Mouse (Mus musculus): Measurements from ENCODE around the gene Tbc1d5. TPM values are rescaled to one million over a fixed set of nuclear protein-coding genes. Genes with fewer than 3 reads are reported as not detected.
A peak's percentile ranks its signal among the peaks of the same experiment; 100 is the strongest.

Tbc1d5 gene
- total and polyA plus RNA-seq, 3 experiments = 10.8 to 22.2 (median 20.5) TPM

DNA sequence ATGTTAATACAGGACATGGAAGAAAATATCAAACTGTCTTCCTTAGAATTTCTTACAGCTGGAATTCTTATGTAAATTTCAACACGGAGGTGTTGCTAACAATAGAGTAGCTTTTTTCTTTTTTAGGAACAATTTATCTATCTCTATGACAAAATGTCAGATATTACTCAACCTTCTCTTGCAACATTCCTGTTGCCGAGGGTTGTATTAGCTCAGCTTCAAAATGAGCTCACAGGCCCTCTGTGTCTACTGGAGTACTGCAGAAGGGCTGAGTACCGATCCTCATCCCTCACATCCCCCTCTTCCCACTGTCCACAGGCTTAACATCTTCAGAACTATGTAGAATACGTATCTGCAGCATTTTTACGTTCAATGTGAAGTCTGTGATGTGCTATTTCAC lies 302.7 kb downstream of the Tbc1d5 start:
- peak; percentile 13 for DNase-seq

DNA sequence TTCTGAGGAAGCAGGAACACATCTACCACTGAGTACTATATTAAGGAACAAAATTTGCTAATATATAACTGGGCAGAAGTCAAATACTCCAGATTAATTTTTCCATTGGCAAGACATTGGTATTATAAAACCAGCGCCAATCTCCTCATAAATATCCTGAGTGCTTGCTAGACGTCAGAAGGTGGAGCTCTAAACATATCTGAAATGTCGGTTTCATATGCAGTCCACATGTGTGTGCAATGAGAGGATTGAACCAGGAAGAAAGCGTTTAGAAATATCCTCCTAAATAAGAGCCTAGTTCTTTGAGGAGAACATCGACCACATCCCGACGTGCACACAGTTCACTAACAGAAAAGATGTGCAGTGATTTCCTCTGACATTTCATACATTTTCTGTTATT lies 305.1 kb downstream of the Tbc1d5 start:
- DNase-seq = no peak

- no peak for DNase-seq
Observed at GRCm38 (mm10) chr17:50872600-50872999, 306.6 kb downstream of the Tbc1d5 start.

- no peak for DNase-seq
Observed at GRCm38 (mm10) chr17:50867297-50867696, 311.9 kb downstream of the Tbc1d5 start.

DNA sequence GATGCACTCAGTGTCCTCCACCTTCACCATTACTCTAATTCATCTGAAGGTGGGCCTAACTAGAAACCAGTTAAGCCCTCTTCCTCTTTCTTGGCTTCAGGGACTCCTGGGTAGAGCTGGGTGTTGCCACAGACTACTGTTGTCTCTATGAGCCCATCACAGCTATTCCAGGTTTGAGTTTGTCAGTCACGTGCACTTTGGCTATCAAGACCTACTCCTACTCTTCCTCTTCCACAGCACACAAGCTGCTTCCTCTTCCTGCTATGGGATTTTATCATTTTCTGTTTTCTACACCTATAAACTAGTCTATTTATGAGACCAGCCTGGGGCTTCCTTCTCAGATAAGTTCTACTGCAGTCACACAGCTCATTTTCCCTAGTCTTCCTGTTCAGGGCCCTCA lies 314.4 kb downstream of the Tbc1d5 start:
- DNase-seq = no peak

DNA sequence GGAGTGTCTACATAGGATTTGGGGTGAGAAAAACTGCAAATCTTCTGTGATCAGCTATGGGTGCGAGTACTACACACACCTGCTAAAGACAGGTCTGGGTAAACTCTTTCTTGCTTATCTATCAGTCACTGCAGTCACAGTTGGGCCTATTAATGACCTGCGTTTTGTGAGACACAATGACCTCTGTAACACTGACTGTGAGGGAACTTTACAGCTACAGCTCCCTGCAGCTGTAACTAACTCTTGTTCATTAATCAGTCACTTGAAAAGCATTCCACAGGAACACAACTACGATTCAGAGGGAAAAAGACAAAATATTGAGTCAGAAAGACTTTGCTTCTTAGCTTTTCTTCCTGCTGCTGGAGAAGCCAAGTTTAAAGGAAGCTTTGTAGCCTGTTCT lies 325.9 kb downstream of the Tbc1d5 start:
- no peak for DNase-seq

DNA sequence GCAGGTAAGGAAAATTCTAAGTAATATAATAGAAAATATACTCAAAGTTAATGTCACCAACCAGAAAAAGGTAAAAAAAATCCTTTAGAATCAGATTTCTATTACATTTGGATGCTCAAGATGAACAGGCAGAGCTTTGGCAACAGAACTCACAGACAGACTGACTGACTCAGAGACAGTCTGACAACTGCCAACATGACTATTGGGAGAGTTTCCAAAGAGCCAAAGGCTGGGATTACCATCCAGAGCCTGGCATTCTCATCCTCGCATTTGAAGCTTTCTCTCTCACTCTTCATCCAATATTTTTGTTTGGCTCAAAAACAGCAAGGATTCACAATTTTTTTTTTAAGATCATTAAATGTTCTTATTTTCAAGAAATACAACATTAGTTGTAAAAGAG lies 327.8 kb downstream of the Tbc1d5 start:
- no peak for DNase-seq

DNA sequence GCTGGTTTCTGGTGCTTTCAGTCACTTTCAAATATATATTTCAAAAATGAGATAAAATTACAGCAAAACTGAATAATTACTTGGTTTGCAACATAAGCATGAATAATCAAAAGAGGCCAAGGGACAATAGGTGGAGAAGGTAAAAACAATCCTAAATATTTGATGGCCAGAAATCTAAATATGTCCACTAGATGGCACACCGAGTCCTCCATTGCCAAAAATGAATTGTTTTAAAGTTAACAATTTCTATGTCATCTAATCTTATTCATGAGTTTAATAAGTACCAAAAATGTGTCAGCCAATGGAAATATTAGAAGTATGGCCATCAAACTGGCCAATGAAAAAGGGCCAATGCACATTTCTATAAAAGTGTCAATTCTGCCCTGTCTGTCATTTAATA lies 365.1 kb downstream of the Tbc1d5 start:
- DNase-seq = no peak

GRCm38 (mm10) chr17:50813580-50813979 lies 365.6 kb downstream of the Tbc1d5 start:
- DNase-seq = peak; percentile 56

- DNase-seq = no peak
Observed at GRCm38 (mm10) chr17:50805631-50806030, 373.5 kb downstream of the Tbc1d5 start.

DNA sequence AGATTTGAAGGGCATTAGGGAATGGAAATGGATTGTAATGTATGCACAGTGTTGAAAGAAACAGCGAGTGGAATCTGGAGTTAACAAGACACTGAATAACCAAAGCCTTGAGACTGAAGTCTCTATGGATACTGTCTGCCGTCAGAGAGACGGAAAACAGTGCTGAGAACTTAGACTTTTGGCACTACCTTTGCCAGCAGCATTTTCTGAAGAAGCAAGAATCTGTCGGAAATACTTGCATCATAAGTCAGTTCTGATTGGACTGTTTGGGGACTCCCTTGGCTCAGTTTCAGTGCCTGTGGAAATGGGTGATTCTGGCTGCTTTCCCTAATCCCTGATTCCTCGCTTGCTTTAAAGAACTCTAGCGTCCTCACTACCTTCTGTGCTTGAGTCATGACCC lies 375.9 kb downstream of the Tbc1d5 start:
- no peak for DNase-seq

GRCm38 (mm10) chr17:50802380-50802779 lies 376.8 kb downstream of the Tbc1d5 start:
- no peak for DNase-seq

DNA sequence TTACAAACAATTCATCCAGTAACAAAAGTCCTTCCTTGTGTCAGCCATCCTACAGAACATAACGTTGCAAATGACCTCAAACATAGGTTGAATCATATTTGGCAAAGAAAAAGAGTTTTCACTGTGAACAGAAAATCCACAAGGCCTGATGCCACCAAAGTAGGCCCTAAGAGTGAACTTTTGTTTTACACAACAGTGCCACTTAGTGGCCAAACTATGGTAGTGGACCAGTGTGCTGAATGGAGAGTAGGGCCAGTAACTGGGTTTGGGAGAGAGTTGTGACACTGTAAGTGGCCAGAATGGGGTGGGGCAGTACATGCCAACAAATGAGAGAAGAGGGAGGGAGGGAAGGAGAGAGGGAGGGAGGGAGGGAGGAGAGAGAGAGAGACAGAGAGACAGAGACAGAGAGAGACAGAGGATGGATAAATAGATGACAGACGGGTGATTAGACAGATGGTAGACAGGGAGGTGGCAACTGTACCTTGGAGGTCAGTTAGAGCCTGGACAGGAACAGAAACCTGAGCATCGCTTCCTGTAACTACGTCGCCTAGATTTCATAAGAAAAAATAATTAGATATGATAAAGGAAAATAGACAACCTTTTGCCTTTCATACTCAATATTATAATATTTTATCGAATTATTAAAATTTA lies 383.6 kb downstream of the Tbc1d5 start:
- DNase-seq = peak; percentile 71

GRCm38 (mm10) chr17:50791671-50792070 lies 387.5 kb downstream of the Tbc1d5 start:
- DNase-seq = no peak

GRCm38 (mm10) chr17:50788835-50789234 lies 390.3 kb downstream of the Tbc1d5 start:
- DNase-seq = peak; percentile 54

DNA sequence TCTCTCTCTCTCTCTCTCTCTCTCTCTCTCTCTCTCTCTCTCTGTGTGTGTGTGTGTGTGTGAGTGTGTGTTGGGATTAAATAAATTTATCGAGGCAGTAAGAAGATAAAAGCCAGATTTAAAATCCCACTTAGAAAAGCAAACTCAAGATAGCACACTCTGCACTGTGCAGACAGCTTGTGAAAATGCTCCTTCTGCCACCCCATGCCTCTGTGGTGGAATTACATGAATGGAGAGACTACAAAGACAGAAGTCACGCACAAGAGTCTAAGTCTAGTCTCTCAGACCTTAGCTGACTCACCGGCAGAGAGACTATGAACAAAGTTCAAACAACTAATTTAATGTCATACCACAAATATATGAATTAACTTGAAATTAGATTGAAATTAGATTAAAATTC lies 403.9 kb downstream of the Tbc1d5 start:
- peak; percentile 51 for DNase-seq

- no peak for DNase-seq
Observed at GRCm38 (mm10) chr17:50764387-50764786, 414.8 kb downstream of the Tbc1d5 start.

- DNase-seq = no peak
Observed at GRCm38 (mm10) chr17:50763407-50763806, 415.7 kb downstream of the Tbc1d5 start.

DNA sequence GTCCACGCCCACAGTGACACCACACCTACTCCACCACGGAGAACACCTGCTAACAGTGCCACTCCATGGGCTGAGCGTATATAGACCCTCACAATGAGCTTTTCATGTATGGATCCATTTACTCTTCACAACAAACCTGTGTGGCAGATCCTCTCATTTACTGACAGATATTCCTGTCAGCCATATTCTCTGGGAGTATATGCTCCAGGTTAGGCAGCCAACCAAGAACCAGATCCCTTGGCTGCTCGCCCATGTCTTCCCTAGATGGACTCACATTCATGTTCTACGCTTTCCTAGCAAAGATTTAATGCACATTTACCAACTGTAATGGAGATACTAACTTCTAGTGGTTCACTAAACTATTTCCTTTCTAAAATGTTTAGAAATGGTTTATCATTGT lies 416.9 kb downstream of the Tbc1d5 start:
- DNase-seq = no peak

GRCm38 (mm10) chr17:50761082-50761481 lies 418.1 kb downstream of the Tbc1d5 start:
- no peak for DNase-seq

DNA sequence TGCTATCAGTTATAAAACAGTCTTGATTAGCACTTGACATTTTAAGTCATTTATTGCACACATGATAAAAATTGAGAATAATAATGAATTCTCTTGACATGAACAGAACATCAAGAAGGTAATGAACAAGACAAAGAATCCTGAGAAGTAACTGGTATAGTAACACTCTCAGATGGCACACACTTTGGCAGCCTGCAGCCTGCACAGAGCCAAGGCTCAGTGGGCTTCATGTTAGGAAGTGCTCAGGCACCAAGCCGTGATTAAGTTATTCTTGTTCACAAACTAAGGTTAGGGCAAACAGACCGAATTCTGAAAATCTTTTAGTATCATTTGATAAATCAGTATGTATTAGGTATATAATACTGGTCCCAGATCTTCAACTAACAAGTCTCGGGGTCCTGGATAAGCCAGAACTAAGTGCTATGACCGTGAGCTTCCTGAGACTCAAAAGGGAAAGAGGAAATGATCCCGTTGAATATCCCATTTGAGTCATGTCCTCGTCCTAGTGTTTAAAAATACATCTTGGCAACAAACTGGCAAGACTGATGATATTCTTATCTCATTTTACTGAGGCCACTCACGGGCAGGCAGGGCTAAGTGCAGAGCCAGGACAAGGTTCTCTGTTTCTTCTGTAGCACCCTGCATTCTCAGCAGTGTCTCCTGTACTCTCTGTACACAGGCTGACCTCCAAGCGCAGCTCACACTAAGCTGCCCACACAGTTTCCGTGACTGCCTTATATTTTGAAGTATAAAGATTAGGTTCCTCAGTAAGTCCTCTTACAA lies 425.6 kb downstream of the Tbc1d5 start:
- DNase-seq = peak; percentile 59

DNA sequence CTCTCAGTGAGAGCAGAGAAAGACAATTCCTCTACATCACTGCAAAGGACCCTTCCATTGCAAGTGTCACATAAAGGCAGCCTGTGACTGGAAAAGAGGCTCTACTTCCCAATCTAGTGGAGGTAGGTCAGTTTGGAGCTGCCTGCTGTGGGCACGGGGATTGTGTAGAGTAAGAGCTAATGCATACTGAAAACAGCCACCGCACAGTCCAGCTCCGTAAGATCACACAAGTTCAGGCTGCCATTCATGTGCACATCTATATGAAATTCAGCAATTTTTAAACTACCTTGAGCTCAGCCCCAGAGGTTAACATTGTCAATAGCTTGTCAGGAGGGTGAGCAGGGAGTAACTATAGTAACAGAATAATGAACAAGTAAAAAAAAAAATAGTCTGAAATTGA lies 426.4 kb downstream of the Tbc1d5 start:
- DNase-seq = no peak

GRCm38 (mm10) chr17:50751911-50752310 lies 427.2 kb downstream of the Tbc1d5 start:
- no peak for DNase-seq

DNA sequence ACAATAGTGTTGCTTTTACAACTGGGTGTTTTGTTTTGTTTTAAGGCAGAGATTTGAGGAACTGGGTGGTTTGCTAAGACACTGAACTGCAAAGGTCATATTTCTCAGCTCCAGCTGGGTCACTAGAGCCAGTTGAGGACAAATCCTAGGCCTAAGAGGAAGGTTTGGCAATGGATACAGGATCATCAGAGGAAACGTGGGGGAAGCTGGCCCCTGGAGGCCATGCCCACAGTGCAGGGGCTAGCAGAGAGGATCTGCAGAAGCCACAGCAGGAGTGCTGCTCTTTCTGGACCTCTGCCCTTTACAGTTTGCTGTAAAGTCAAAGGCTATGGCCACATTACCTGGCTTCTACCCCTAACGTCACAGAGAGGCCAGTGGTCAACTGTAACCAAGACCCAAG lies 428.3 kb downstream of the Tbc1d5 start:
- no peak for DNase-seq
